Mouse (Mus musculus) forebrain, embryonic 16.5 days (tissue): ENCODE data around the gene Srcin1. TPM values are rescaled to one million over a fixed set of nuclear protein-coding genes. Genes with fewer than 3 reads are reported as not detected.

Experiments
- ATAC-seq: fragments of 200-750 bp; cut with Nextera tagmentation; 2 replicates; pipeline ENCODE4 v1.8.0; 2017; ENCODE audit warnings: mild to moderate bottlenecking, moderate library complexity
- H3K27ac ChIP-seq: fragments of 300-500 bp; sonication (generic); 2 replicates; pipeline ENCODE4 v1.5.1; 2014; ENCODE audit warnings: low read length, control low read depth
- H3K27me3 ChIP-seq: fragments of 300-500 bp; sonication (generic); replicated peaks from 2 replicates; pipeline ENCODE4 v1.6.1; 2014; ENCODE audit warnings: low read length; ENCODE audit not compliant: control insufficient read depth, insufficient read depth
- H3K36me3 ChIP-seq: fragments of 300-500 bp; sonication (generic); 2 replicates; pipeline ENCODE4 v1.6.1; 2014; ENCODE audit not compliant: control insufficient read depth, insufficient read depth
- H3K4me1 ChIP-seq: fragments of 300-500 bp; sonication (generic); replicated peaks from 2 replicates; pipeline ENCODE4 v1.6.1; 2014; ENCODE audit warnings: low read length; ENCODE audit not compliant: control insufficient read depth, insufficient read depth
- H3K4me2 ChIP-seq: fragments of 300-500 bp; sonication (generic); 2 replicates; pipeline ENCODE4 v1.6.1; 2014; ENCODE audit warnings: mild to moderate bottlenecking, low read length, control low read depth
- H3K4me3 ChIP-seq: fragments of 300-500 bp; sonication (generic); replicated peaks from 2 replicates; pipeline ENCODE4 v1.5.1; 2014; ENCODE audit warnings: mild to moderate bottlenecking, low read length, control low read depth
- H3K9ac ChIP-seq: fragments of 300-500 bp; sonication (generic); replicated peaks from 2 replicates; pipeline ENCODE4 v1.6.1; 2014; ENCODE audit warnings: low read depth, low read length, control low read depth
- H3K9me3 ChIP-seq: fragments of 300-500 bp; sonication (generic); 2 replicates; pipeline ENCODE4 v1.6.1; 2016; ENCODE audit warnings: low read length; ENCODE audit not compliant: control insufficient read depth
- WGBS: fragments of 180-500 bp; shearing (Covaris S2); extraction: QIAGEN DNeasy Blood & Tissue Kit; methylation state at CpG from one replicate; pipeline ENCODE4 v1.1.7; 2014; 5-methylcytosine and 5-hydroxymethylcytosine counted together
- polyA plus RNA-seq: library from polyadenylated mRNA; unstranded; fragments of >200 nt; fragmentation: Nextera tagmentation; extraction: Ambion mirVana; gene quantifications from 2 replicates; pipeline ENCODE4 v1.2.1, GENCODE M21; 2015

Gene Srcin1
- 7.0 and 9.9 TPM in 2 replicates for polyA plus RNA-seq

- Histone ChIP-seq H3K36me3 (no peaks in the 10 kb centered on the region), H3K4me1 (peaks cover 44% of the 10 kb centered on the region), H3K9me3 (no peaks in the 10 kb centered on the region), H3K27ac (peak within 1 kb of the TSS; percentile 97), H3K9ac (peak within 1 kb of the TSS; percentile 97), H3K27me3 (no peaks in the 10 kb centered on the region), H3K4me3 (peak within 1 kb of the TSS; percentile 85), H3K4me2 (peak within 1 kb of the TSS; percentile 86)
- WGBS: 25% methylated on average over 9 of the region's 9 CpGs
- no peak for ATAC-seq
Measured at GRCm38 (mm10) chr11:97576136-97576906, at the start of gene Srcin1. TSS of gene Srcin1 (minus strand) at chr11:97576186.

DNA sequence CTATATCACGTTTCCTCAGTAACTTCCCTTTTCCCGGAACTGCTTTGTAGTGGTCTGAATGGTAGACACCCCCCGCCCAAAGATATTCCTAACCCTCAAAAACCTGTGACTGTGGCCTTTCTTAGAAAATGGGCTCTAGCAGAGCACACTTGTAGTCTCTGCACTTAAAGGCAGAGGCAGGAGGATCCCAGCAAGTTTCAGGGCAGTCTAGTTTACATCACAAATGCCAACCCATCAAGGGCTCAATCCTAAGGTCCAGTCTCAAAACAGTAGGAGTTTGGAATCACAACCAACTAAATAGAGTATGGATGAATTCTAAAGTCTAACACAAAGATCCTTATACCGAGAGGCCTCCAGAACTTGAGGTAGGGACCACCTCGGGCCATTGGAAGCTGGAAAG, 49.6 kb upstream of the Srcin1 start:
- 74% methylated on average over 5 of the region's 5 CpGs for WGBS
- Histone ChIP-seq H3K4me2 (no peak overlapping the region), H3K27ac (no peak overlapping the region), H3K9ac (no peak overlapping the region), H3K4me3 (no peak overlapping the region), H3K27me3 (peaks cover 48% of the 10 kb centered on the region), H3K36me3 (no peaks in the 10 kb centered on the region), H3K9me3 (no peaks in the 10 kb centered on the region), H3K4me1 (peaks cover 27% of the 10 kb centered on the region)
- no peak for ATAC-seq

DNA sequence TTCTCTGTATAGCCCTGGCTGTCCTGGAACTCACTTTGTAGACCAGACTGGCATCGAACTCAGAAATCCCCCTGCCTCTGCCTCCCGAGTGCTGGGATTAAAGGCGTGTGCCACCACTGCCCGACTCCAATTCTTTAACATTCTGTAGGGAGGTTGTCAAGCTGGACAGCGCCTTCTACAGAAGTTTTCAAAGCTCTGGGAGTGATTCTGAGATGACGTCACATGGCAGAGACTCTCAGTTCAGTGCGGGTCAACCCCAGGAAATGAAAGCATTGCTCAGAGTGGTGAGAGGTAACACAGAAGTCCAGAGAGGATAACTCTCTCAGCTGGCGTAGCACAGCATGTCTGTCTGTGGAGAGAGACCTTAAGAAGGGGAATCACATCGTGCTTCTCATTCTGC, 47.2 kb upstream of the Srcin1 start:
- Histone ChIP-seq H3K9me3 (no peaks in the 10 kb centered on the region), H3K4me1 (peaks cover 13% of the 10 kb centered on the region), H3K4me3 (no peak overlapping the region), H3K36me3 (no peaks in the 10 kb centered on the region), H3K27me3 (peaks cover 34% of the 10 kb centered on the region), H3K9ac (no peak overlapping the region), H3K27ac (no peak overlapping the region), H3K4me2 (no peak overlapping the region)
- no peak for ATAC-seq
- whole genome bisulfite sequencing: 62% methylated on average over 9 of the region's 9 CpGs

DNA sequence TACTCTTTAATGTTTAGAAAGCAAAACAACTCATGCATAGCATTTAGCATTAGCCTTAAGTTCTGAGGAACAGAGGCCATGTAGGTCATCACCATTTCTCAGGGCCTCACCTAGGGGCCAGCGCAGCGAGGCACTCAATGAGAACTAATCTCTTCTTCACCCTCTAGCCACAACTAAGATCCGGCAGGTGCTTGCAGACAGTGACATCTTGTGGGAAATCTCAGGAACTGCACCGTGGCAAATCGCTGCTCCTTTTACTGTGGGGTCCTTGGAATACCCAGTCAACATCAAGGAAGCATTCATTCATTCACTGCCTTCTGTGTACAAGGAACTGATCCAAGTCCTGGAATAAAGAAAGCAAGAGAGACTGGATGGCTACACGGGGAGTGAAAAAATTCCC, 46.5 kb upstream of the Srcin1 start:
- H3K4me1 ChIP-seq: peaks cover 6% of the 10 kb centered on the region
- H3K27ac ChIP-seq: no peak overlapping the region
- no peak overlapping the region for H3K9ac ChIP-seq
- H3K4me3 ChIP-seq: no peak overlapping the region
- H3K4me2 ChIP-seq: no peak overlapping the region
- H3K27me3 ChIP-seq: peaks cover 29% of the 10 kb centered on the region
- 3% methylated on average over 6 of the region's 6 CpGs for WGBS
- no peaks in the 10 kb centered on the region for H3K36me3 ChIP-seq
- no peaks in the 10 kb centered on the region for H3K9me3 ChIP-seq
- peak; percentile 64 for ATAC-seq

DNA sequence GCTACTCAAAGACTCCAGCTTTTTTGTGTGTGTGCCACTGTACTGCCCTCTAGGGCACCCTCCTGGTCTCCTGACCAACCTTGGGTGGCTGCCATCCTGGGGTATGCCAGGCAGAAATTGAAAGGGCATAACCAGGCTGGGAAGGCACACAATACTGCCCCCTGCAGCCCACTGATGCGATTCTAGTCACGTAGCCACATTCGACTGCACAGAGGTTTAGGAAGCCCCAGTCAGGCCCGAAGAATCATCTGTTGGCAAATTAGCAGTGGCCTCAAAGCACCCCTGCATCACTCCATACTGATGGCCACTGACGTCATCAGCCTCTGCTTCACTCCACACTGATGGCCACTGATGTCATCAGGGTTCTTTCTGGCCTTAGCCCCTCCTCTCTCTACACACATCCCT, 43.4 kb upstream of the Srcin1 start:
- H3K27ac ChIP-seq: no peak overlapping the region
- no peak overlapping the region for H3K9ac ChIP-seq
- no peak overlapping the region for H3K4me3 ChIP-seq
- H3K9me3 ChIP-seq: no peaks in the 10 kb centered on the region
- peak; percentile 57 for ATAC-seq
- no peaks in the 10 kb centered on the region for H3K36me3 ChIP-seq
- H3K4me2 ChIP-seq: no peak overlapping the region
- H3K4me1 ChIP-seq: no peaks in the 10 kb centered on the region
- peaks cover 10% of the 10 kb centered on the region; the same call in 1 of the 2 replicates for H3K27me3 ChIP-seq
- 24% methylated on average over 5 of the region's 5 CpGs for WGBS

DNA sequence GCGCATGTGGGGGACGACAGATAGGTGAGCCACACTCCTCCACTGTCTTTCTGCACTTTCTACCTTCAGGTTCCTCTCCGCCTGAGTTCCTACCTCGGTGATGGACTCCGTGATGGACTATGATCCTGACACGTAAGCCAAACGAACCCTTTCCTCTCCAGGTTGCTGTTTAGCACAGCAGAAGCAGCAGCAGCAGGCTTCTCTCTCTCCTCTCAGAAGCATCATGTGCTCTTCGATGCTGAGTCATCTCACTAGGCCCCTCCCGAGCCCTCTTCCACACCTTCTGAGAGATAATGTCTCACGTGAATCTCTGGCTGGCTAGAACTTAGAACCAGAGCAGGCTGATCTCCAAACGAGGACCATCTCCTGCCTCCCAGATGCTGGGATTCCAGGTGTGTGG, 42.4 kb upstream of the Srcin1 start:
- no peak overlapping the region for H3K9ac ChIP-seq
- peaks cover 2% of the 10 kb centered on the region; the same call in 1 of the 2 replicates for H3K27me3 ChIP-seq
- no peak overlapping the region for H3K4me3 ChIP-seq
- H3K27ac ChIP-seq: no peak overlapping the region
- H3K36me3 ChIP-seq: no peaks in the 10 kb centered on the region
- no peak overlapping the region for H3K4me2 ChIP-seq
- ATAC-seq: no peak
- no peaks in the 10 kb centered on the region for H3K4me1 ChIP-seq
- H3K9me3 ChIP-seq: no peaks in the 10 kb centered on the region
- 64% methylated on average over 11 of the region's 11 CpGs for WGBS

GRCm38 (mm10) chr11:97615276-97615675, 39.3 kb upstream of the Srcin1 start:
- ATAC-seq: no peak

DNA sequence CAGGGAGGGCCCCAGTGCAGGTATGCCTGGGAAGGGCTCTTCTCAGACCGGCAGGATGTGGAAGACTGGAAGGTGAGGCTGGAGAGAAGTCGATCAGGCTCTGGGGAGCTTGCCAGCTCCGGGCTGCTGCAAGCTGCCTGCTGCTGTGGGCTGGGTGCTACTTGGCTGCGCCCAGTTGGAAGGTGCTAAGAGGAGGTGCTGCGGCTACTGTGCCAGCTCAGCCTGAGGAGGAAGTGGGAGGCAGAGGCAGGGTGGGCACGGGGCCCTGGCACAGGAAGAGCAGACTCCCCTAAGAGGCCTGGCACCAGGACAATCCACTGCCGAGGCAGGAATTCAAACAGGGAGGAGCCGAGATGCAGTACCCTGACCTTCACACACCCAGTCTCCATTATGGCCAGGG, 35.1 kb upstream of the Srcin1 start:
- H3K4me3 ChIP-seq: no peak overlapping the region
- no peak overlapping the region for H3K9ac ChIP-seq
- no peaks in the 10 kb centered on the region for H3K9me3 ChIP-seq
- H3K36me3 ChIP-seq: no peaks in the 10 kb centered on the region
- WGBS: 38% methylated on average over 8 of the region's 8 CpGs
- H3K27me3 ChIP-seq: no peaks in the 10 kb centered on the region
- no peak; the same call in 1 of the 2 replicates for ATAC-seq
- peaks cover 16% of the 10 kb centered on the region for H3K4me1 ChIP-seq
- no peak overlapping the region for H3K4me2 ChIP-seq
- no peak overlapping the region for H3K27ac ChIP-seq

More at GRCm38 (mm10) chr11:97615276-97615675, 39.3 kb upstream of the Srcin1 start:
- WGBS: 76% methylated on average over 4 of the region's 4 CpGs
- Histone ChIP-seq H3K36me3 (no peaks in the 10 kb centered on the region), H3K27me3 (no peaks in the 10 kb centered on the region), H3K4me1 (peaks cover 7% of the 10 kb centered on the region), H3K9ac (no peak overlapping the region), H3K27ac (no peak overlapping the region), H3K4me2 (no peak overlapping the region), H3K4me3 (no peak overlapping the region), H3K9me3 (no peaks in the 10 kb centered on the region)

- Histone ChIP-seq H3K4me3 (no peak overlapping the region), H3K27me3 (no peaks in the 10 kb centered on the region), H3K9ac (no peak overlapping the region), H3K4me2 (no peak overlapping the region), H3K36me3 (no peaks in the 10 kb centered on the region), H3K27ac (no peak overlapping the region), H3K4me1 (peaks cover 16% of the 10 kb centered on the region), H3K9me3 (no peaks in the 10 kb centered on the region)
- WGBS: 84% methylated on average over 13 of the region's 13 CpGs
- no peak for ATAC-seq
Measured at GRCm38 (mm10) chr11:97609743-97610142, 33.8 kb upstream of the Srcin1 start.
